Mouse (Mus musculus) Muller cell, postnatal 12 days (primary cell): Measurements from ENCODE around the gene Irak4.
A peak's percentile ranks its signal among the peaks of the same experiment; 100 is the strongest.

Source experiments
- DNase-seq: peaks from one replicate; pipeline ENCODE4 v3.0.0-alpha.2; 2015; ENCODE audit errors: inconsistent ontology term

Gene Irak4

GRCm38 (mm10) chr15:94543409-94544051 is at the start of gene Irak4, which contains the start of gene Pus7l:
TSS of gene Irak4 (plus strand) at chr15:94543643.
TSS of gene Pus7l (minus strand) at chr15:94543547.
- peak; percentile 96 for DNase-seq

DNA sequence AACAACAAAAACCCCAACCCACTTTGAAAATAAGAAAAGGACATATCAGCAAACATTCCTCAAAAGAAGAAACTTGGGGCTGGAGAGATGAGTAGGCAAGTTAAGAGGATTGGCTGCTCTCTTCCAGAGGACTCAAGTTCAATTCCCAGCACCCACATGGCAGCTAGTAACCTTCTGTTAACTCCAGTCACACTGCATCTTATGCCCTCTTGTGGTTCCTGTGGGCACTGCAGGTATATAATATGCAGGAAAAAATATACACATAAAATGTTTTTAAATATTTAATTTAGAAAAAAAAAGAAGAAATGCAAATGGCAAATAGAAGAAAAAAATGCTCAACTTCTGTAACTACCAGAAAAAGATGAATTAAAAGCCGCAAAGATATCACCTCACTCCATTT is 49.0 kb upstream of the Irak4 start:
- no peak for DNase-seq

DNA sequence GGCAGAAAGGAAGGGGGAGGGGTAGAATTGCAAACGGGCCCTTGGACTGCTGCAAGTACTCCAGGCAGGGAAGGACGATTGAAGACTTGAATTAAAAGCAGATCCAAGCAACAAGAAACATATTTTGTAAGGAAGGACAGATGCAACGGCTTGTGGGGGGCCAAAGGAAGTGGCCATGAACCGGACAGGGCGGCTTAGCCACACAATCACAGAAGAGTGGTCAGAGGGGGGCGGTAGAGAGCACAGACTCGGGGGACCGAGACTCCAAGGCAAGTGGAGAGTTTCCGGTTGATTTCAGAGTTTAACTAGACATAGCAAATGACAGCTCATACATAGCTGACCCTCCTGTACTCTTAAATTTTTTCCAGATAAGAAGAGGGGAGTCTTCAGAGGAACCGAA is 47.5 kb upstream of the Irak4 start:
- DNase-seq: no peak

GRCm38 (mm10) chr15:94499260-94499659 is 44.2 kb upstream of the Irak4 start:
- no peak for DNase-seq

DNA sequence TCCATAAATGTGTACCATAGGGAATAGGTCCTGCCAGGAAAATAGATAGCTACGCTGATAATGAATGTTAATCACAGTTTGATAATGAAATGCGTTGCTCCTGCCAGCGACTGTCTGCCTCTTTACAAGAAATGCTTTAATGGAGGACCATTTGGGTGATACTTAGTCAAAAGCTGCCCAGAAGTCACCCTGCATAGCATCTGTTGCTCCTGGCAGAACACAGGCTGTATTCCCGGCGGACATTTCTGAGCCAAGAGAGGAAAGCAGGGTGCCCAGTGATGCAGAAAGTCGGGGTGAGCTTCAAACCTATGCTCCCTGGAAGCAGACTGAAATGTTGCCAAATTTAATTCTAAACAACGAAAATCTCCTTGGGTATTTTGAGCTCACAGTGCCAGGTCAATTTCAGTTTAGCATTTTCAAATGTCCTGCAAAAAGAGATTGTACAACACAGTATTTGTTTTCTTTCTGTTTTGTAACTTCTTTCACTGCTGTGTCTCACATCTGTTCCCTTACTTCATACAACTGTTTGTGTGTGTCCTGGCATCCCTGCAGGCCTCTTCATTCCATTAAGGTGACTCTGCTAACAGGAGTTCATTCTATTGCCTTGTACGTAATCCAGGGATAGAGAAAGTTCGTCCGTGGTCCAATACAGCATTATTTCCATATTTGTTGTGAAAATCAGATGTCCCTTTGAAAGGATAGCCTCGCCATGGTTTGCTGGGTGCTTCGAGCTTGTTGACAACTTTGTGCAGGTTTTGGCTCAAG is 39.8 kb upstream of the Irak4 start:
- DNase-seq: peak; percentile 64

DNA sequence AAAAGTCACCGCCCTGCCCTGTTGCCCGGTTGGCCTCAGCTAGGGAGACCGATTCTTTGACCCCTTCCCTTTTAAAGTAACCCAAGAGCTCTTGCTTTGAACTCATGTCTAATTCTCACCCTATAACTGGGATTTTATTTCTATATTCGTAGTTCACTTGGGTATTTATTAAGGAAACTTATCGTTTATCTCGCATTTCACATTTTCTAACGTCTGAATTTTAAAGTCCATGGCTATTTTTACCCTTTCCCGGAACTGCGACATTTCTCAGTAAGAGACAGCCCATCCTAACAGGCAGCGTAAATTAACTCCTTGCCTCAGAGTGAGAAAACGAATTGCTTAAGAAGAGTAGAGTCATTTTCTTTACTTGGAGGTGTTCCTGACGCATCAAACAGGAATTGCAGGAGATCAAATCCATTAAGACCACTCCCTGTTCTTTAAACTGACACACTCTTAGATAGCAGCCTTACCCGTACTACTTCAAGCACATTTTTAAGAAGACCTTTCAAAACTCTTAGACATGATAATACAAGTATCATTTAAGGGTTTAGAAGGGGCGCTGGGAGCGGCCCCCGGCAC is 25.4 kb upstream of the Irak4 start:
- DNase-seq: no peak

GRCm38 (mm10) chr15:94520205-94520900 is 23.1 kb upstream of the Irak4 start:
- DNase-seq: peak; percentile 45

GRCm38 (mm10) chr15:94520959-94521358 is 22.5 kb upstream of the Irak4 start:
- no peak for DNase-seq

DNA sequence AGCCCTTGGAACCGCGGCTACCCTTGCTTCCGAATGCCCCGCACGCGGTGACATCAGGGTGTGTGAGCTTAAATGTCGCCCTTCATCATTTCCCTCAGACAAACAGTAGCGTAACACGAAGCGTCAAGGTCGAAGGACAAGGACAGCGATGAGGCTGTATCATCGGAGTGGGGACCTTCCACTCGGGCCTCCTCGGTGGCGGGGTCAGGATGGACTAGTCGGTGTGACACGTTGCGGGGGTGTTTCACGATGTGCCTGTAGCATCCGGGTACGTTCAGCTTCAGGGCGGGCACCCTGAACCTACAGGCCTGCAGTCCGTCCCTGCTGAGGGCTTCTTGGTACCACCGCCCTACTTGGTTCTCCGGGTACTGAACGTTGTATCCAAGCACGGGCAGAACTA is 20.2 kb upstream of the Irak4 start:
- no peak for DNase-seq

GRCm38 (mm10) chr15:94524956-94525355 is 18.5 kb upstream of the Irak4 start:
- DNase-seq: no peak

DNA sequence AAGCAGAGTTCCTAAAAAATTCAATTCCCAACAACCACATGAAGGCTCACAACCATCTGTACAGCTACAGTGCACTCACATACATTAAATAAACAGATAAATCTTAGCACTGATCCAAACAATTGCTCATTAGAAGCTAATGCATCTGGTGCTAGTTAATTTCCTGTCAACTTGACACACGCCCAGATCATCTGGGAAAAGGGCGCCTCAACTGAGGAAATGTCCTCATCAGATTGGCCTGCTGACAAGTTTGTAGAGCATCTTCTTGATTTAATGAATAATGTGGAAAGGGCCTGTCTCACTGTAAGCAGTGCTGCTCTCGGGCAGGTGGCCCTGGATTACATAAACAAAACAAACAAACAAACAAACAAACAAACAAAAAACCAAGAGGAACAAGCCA is 12.9 kb upstream of the Irak4 start:
- DNase-seq: no peak

- no peak for DNase-seq
Measured at GRCm38 (mm10) chr15:94532306-94532705, 11.1 kb upstream of the Irak4 start.

- DNase-seq: peak; percentile 38
Measured at GRCm38 (mm10) chr15:94532956-94533355, 10.5 kb upstream of the Irak4 start.

- no peak for DNase-seq
Measured at GRCm38 (mm10) chr15:94535521-94535920, 7.9 kb upstream of the Irak4 start.

GRCm38 (mm10) chr15:94539296-94539695 is 4.1 kb upstream of the Irak4 start:
- DNase-seq: no peak

DNA sequence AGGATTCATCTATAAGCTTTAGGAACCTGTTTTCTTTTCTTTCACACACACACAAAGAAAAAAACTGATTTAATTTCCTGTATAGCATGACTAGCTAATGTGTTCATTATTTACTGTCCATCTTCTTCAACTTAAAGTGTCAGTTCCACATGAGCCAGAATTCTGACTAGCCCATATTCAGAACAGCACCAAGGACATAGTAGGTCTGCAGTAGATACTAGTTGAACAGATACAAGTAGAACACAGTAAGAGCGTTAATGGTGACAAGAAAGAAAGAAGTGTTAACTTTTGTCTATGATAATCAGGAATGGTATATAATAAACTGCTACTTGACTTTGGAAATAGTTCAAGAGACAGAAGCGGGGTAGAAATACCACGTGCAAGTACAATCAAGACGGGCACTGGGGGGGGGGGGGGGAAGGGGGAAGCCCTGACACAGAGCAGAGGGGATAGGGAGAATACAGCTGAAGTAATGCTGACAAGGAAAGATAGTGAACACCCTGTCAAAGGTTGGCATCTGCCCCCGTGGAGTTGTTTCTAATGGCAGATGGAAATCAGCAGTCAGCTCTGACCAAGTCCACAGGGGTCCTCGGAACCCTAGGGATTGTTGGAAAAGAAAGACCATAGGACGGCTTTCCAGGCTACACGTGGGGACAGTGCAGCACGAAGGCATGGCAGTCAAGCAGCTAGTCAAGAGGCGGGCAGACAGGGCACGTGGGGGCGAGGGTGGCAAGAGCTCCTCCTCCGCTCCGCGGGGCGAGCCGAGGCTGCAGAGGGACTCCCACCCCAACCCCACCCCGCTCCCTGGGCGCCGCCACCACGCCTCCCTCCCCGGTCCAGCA is 655 bp upstream of the Irak4 start:
- DNase-seq: no peak

GRCm38 (mm10) chr15:94544052-94544636 is 701 bp downstream of the Irak4 start:
- peak; percentile 4 for DNase-seq

DNA sequence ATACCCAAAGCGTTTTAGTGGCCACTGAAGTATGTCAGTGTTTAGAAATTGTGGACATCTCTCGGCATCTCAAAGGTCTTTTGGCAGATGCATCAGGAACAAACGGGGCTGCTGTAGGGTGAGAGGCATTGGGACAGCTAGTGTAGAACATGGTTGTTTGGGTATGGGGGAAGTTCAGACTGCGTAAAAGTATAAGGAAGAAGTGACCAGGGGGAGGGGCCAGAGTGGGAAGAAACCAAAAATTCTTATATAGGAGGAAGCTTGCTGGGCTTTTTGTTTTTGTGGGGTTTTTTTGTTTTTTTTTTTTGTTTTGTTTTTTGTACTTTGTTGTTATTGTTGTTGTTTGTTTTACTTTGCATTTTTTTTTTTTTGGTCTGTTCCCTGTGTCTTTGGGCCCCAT is 1.4 kb downstream of the Irak4 start:
- no peak for DNase-seq

DNA sequence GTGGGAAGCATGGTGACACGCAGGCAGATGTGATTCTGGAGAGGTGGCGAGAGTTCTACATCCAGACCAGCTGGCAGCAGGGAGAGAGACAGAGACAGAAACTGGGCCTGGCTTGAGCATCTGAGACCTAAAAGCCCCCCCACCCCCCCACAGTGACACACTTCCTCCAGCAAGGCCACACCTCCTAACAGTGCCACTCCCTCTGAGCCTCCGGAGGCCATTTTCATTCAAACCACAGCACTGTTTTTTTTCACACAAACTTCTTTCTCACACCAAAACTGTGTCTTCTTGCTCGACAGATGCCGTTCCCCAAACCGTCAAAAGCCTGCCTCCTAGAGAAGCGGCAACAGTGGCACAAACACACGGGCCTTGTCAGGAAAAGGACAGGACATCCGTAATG is 10.1 kb downstream of the Irak4 start:
- no peak for DNase-seq

DNA sequence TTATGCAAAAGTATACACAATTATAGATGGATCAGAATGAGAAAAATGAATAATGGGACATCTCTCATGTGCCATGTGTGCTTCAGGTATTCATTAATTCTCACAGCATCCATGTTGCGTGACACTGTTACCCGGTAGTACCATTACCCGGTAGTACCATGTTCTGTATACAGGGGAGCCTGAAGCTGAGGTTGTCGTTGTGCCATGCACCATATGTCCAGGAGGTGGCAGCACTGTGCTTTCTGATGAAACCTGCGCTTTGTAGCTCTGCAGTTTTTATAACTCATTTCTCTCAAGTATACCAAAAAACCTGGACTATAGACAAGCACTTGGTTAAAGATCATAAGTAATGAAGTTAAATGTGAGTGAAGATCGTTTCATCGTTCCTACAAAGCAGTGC is 14.0 kb downstream of the Irak4 start:
- peak; percentile 69 for DNase-seq
